In genomic region chr1:88526161-88526560, GRCm38 (mm10) we compare ENCODE assay signal across 14 mouse cellular contexts. TPM values are rescaled to one million over a fixed set of nuclear protein-coding genes. Genes with fewer than 3 reads are reported as not detected.
DNase-seq lines count a peak whose midpoint lies in the region; ATAC-seq lines count a peak whose summit lies in the region.
"Had no signal": no experiment of that assay in that cellular context is flagged by ENCODE, and none has a peak within 500 bp of the region (broad histone marks: within the 10 kb centered on the region; RNA-seq: fewer than 3 reads in every experiment).

No protein-coding gene starts in this region.

- H3K4me1 ChIP-seq in embryonic facial prominence, embryonic 11.5 days (ENCODE audit: control insufficient read depth, insufficient read depth, low read length) = no peaks in the 10 kb centered on the region
- H3K4me1 ChIP-seq in embryonic facial prominence, embryonic 10.5 days = 0 out of 2 replicates have a peak, but pooled peaks cover 6% of the 10 kb centered on the region
- peaks cover 5% of the 10 kb centered on the region; the same call in 1 of the 2 replicates for H3K4me1 ChIP-seq in lung, embryonic 15.5 days
- H3K4me1 ChIP-seq in embryonic facial prominence, embryonic 14.5 days (ENCODE audit: control insufficient read depth, insufficient read depth, low read length) = no peaks in the 10 kb centered on the region
- H3K4me1 ChIP-seq in stomach, embryonic 14.5 days (ENCODE audit: control insufficient read depth, insufficient read depth, low read length) = 0 out of 2 replicates have a peak, but pooled peaks cover 3% of the 10 kb centered on the region
- H3K4me1 ChIP-seq: heart, embryonic 12.5 days; hindbrain, embryonic 15.5 days had no signal

- no peak overlapping the region for H3K4me2 ChIP-seq in embryonic facial prominence, embryonic 11.5 days (ENCODE audit: low read depth, low read length)
- no peak overlapping the region for H3K4me2 ChIP-seq in lung, embryonic 15.5 days
- H3K4me2 ChIP-seq in embryonic facial prominence, embryonic 14.5 days (ENCODE audit: low read depth, low read length) = no peak overlapping the region
- H3K4me2 ChIP-seq in stomach, embryonic 14.5 days (replicated peaks; ENCODE audit: low read depth, low read length) = no peak overlapping the region
- H3K4me2 ChIP-seq: heart, embryonic 12.5 days; hindbrain, embryonic 15.5 days had no signal

- no peaks in the 10 kb centered on the region for H3K27me3 ChIP-seq in embryonic facial prominence, embryonic 11.5 days (ENCODE audit: control insufficient read depth, insufficient read depth, low read length)
- no peaks in the 10 kb centered on the region for H3K27me3 ChIP-seq in embryonic facial prominence, embryonic 10.5 days (replicated peaks; ENCODE audit: low read depth, poor library complexity, severe bottlenecking)
- H3K27me3 ChIP-seq in lung, embryonic 15.5 days = no peaks in the 10 kb centered on the region
- no peaks in the 10 kb centered on the region for H3K27me3 ChIP-seq in embryonic facial prominence, embryonic 14.5 days (replicated peaks; ENCODE audit: control insufficient read depth, insufficient read depth, low read length)
- H3K27me3 ChIP-seq in stomach, embryonic 14.5 days (ENCODE audit: control insufficient read depth, insufficient read depth, low read length) = no peaks in the 10 kb centered on the region
- H3K27me3 ChIP-seq: heart, embryonic 12.5 days; hindbrain, embryonic 15.5 days had no signal

- H3K36me3 ChIP-seq in embryonic facial prominence, embryonic 11.5 days (replicated peaks; ENCODE audit: control insufficient read depth, insufficient read depth, low read depth, low read length) = no peaks in the 10 kb centered on the region
- no peaks in the 10 kb centered on the region for H3K36me3 ChIP-seq in embryonic facial prominence, embryonic 10.5 days (replicated peaks)
- no peaks in the 10 kb centered on the region for H3K36me3 ChIP-seq in lung, embryonic 15.5 days
- no peaks in the 10 kb centered on the region for H3K36me3 ChIP-seq in embryonic facial prominence, embryonic 14.5 days (ENCODE audit: control insufficient read depth, insufficient read depth, low read length)
- H3K36me3 ChIP-seq in stomach, embryonic 14.5 days (ENCODE audit: control insufficient read depth, insufficient read depth, low read length) = no peaks in the 10 kb centered on the region
- H3K36me3 ChIP-seq: G1E; heart, embryonic 12.5 days; hindbrain, embryonic 15.5 days had no signal

- no peak for ATAC-seq in embryonic facial prominence, embryonic 11.5 days (replicated peaks; ENCODE audit: insufficient number of reproducible peaks, low FRiP score, low TSS enrichment, low read depth)
- ATAC-seq in lung, embryonic 15.5 days (ENCODE audit: borderline replicate concordance, extremely low read depth, low FRiP score, low TSS enrichment) = peak; percentile 90
- ATAC-seq in embryonic facial prominence, embryonic 14.5 days (ENCODE audit: low read depth) = peak; percentile 90
- ATAC-seq in stomach, embryonic 14.5 days (ENCODE audit: insufficient number of reproducible peaks, insufficient read depth, low FRiP score, low read depth) = peak; percentile 67

- no peak overlapping the region for H3K27ac ChIP-seq in embryonic facial prominence, embryonic 11.5 days (replicated peaks; ENCODE audit: low read depth, low read length)
- H3K27ac ChIP-seq in embryonic facial prominence, embryonic 10.5 days (replicated peaks) = no peak overlapping the region
- H3K27ac ChIP-seq in lung, embryonic 15.5 days = 0 out of 2 replicates have a peak overlapping the region, but pooled peaks have one; percentile 32
- no peak overlapping the region for H3K27ac ChIP-seq in embryonic facial prominence, embryonic 14.5 days (replicated peaks; ENCODE audit: low read depth, low read length)
- peak overlapping the region; percentile 53; the same call in 1 of the 2 replicates for H3K27ac ChIP-seq in stomach, embryonic 14.5 days (ENCODE audit: low read length)
- H3K27ac ChIP-seq: hindbrain, embryonic 15.5 days; liver, embryonic 14.5 days had no signal

- DNase-seq in embryonic facial prominence, embryonic 11.5 days (ENCODE audit: low spot score) = peak; percentile 59
- no peak for DNase-seq in embryonic facial prominence, embryonic 10.5 days (ENCODE audit: low spot score)
- no peak for DNase-seq in lung, postnatal 36 days
- peak; percentile 87 for DNase-seq in embryonic facial prominence, embryonic 14.5 days (ENCODE audit: low spot score)
- DNase-seq in right cerebral cortex, postnatal 25 days = no peak
- DNase-seq in frontal cortex, postnatal 25 days (ENCODE audit: low spot score in 2 of 2) = no peak
- DNase-seq: cerebellum, postnatal 25 days; spleen, adult 18-20 months had no signal

- H3K4me3 ChIP-seq in embryonic facial prominence, embryonic 11.5 days (ENCODE audit: low read depth, low read length) = no peak overlapping the region
- H3K4me3 ChIP-seq in embryonic facial prominence, embryonic 10.5 days = no peak overlapping the region
- H3K4me3 ChIP-seq in lung, embryonic 15.5 days = no peak overlapping the region
- no peak overlapping the region for H3K4me3 ChIP-seq in embryonic facial prominence, embryonic 14.5 days (ENCODE audit: low read depth, low read length)
- H3K4me3 ChIP-seq in stomach, embryonic 14.5 days (ENCODE audit: low read depth, low read length) = no peak overlapping the region
- H3K4me3 ChIP-seq: heart, embryonic 12.5 days; hindbrain, embryonic 15.5 days had no signal

- WGBS in embryonic facial prominence, embryonic 11.5 days = 64% methylated on average over 6 of the region's 6 CpGs
- WGBS in embryonic facial prominence, embryonic 10.5 days = 68% methylated on average over 6 of the region's 6 CpGs
- 29% methylated on average over 6 of the region's 6 CpGs for WGBS in lung, embryonic 15.5 days
- WGBS in embryonic facial prominence, embryonic 14.5 days = 45% methylated on average over 6 of the region's 6 CpGs
- WGBS in stomach, embryonic 14.5 days = 43% methylated on average over 6 of the region's 6 CpGs

- H3K9me3 ChIP-seq in embryonic facial prominence, embryonic 11.5 days (replicated peaks; ENCODE audit: control insufficient read depth, low read length) = no peaks in the 10 kb centered on the region
- no peaks in the 10 kb centered on the region for H3K9me3 ChIP-seq in embryonic facial prominence, embryonic 10.5 days
- H3K9me3 ChIP-seq in lung, embryonic 15.5 days = no peaks in the 10 kb centered on the region
- H3K9me3 ChIP-seq in embryonic facial prominence, embryonic 14.5 days (ENCODE audit: control insufficient read depth, low read length) = no peaks in the 10 kb centered on the region
- no peaks in the 10 kb centered on the region for H3K9me3 ChIP-seq in stomach, embryonic 14.5 days (ENCODE audit: control insufficient read depth, low read depth, low read length)
- H3K9me3 ChIP-seq: G1E; heart, embryonic 12.5 days; hindbrain, embryonic 15.5 days had no signal

- H3K9ac ChIP-seq in embryonic facial prominence, embryonic 11.5 days (replicated peaks; ENCODE audit: low read length) = no peak overlapping the region
- H3K9ac ChIP-seq in lung, embryonic 15.5 days = no peak overlapping the region
- no peak overlapping the region for H3K9ac ChIP-seq in embryonic facial prominence, embryonic 14.5 days (ENCODE audit: low read depth, low read length)
- no peak overlapping the region for H3K9ac ChIP-seq in stomach, embryonic 14.5 days (replicated peaks; ENCODE audit: low read depth, low read length)
- H3K9ac ChIP-seq: heart, embryonic 12.5 days; hindbrain, embryonic 15.5 days; liver, embryonic 14.5 days had no signal

RNA-seq across cellular contexts. Expression of gene Glrp1, which starts 16.3 kb away (rescaled TPM):
- not detected in 2 replicates for polyA plus RNA-seq in embryonic facial prominence, embryonic 11.5 days (2014; fragmentation: Nextera tagmentation; extraction: Ambion mirVana)
- polyA plus RNA-seq in embryonic facial prominence, embryonic 10.5 days (2016; fragmentation: Nextera tagmentation; extraction: Ambion mirVana) = 0.12 TPM in 1 of 2 replicates, not detected in the other
- polyA plus RNA-seq in lung, embryonic 15.5 days (2015; fragmentation: Nextera tagmentation; extraction: Ambion mirVana) = 0.15 and 0.29 TPM in 2 replicates
- polyA plus RNA-seq in embryonic facial prominence, embryonic 14.5 days (2014; fragmentation: Nextera tagmentation; extraction: Ambion mirVana) = not detected in 2 replicates
- polyA plus RNA-seq in stomach, embryonic 14.5 days (2014; fragmentation: Nextera tagmentation; extraction: Ambion mirVana) = not detected in 2 replicates
- polyA plus RNA-seq: G1E; hindbrain, embryonic 15.5 days had no signal

Comparison
In these comparisons a context has a peak if more than half of its experiments do, and no peak if none do; other contexts are left out.
1. DNase-seq: peak in embryonic facial prominence, embryonic 11.5 days (single experiment) and embryonic facial prominence, embryonic 14.5 days (single experiment); none in embryonic facial prominence, embryonic 10.5 days (single experiment), lung, postnatal 36 days (single experiment), right cerebral cortex, postnatal 25 days (single experiment) and frontal cortex, postnatal 25 days (0 of 2).
2. H3K27ac ChIP-seq: peak in lung, embryonic 15.5 days (single experiment) and stomach, embryonic 14.5 days (single experiment); none in embryonic facial prominence, embryonic 11.5 days (single experiment), embryonic facial prominence, embryonic 10.5 days (single experiment) and embryonic facial prominence, embryonic 14.5 days (single experiment).